Mouse (Mus musculus): ENCODE measurements at regions not wholly inside any gene's neighbourhood (a gene's known extent, or its start where the extent isn't known, plus 50 kb on each side); places are given as distances from the start of the nearest gene placed in this dataset.

DNA sequence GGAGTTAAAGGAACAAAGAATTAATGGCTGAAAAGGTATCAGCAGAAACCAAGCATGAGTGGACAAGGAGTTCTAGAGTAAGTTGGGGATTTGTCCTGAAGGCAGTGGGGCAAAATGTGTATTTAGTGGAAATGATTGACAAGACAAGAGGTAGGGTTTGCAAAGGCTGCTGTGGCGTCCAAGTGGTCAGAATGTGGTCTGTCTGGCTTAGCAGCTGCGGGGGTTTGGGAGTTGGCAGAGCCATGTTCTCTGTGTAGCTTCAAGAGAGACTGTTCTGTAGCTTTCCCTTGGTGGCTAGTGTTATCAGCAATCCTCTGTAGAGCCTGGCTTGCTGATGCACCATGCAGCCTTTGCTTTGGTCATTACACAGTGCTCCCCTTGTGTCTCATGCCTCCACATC is 220.2 kb downstream of the 1700064H15Rik start:
- 70% methylated on average over 2 of the region's 2 CpGs for WGBS

DNA sequence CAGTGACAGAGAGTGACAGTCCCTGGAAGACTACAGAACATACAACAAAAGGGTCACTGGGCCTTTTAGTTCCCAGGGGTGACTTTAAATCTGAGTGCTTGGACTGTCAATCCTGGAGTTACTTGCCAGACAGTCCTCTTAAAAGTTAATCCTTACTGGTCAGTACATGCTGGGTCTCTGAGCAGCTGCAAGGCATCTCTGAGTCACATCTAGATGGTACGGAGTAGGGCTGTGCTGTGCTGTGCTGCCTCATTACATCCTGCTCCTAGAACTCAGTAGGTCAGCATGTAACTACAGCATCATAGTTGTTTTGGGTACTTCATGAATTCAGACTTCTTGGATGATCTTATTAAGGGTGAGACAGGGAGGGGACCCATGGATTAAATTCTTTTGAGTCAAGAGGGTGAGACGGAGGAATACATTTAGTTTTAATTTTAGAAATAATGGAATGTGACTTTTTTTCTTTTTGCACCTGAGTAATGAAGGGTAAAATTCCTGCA is 220.8 kb downstream of the 1700064H15Rik start:
- H3K4me3 ChIP-seq (ENCODE audit: low read depth, low read length) = no peak overlapping the region
- no peaks in the 10 kb centered on the region for H3K27me3 ChIP-seq (replicated peaks; ENCODE audit: control insufficient read depth, insufficient read depth, low read length)
- no peak overlapping the region for H3K9ac ChIP-seq (ENCODE audit: low read length)
- H3K27ac ChIP-seq (ENCODE audit: low read depth, low read length) = no peak overlapping the region
- DNase-seq (ENCODE audit: low spot score) (no peak), ATAC-seq (no peak)
- no peak overlapping the region for H3K4me2 ChIP-seq (ENCODE audit: low read length)
- WGBS = 87% methylated on average over 2 of the region's 2 CpGs
- H3K4me1 ChIP-seq (ENCODE audit: control insufficient read depth, insufficient read depth, low read length) = no peaks in the 10 kb centered on the region; the same call in 1 of the 2 replicates
- no peaks in the 10 kb centered on the region for H3K9me3 ChIP-seq (replicated peaks; ENCODE audit: control insufficient read depth, low read length)
- H3K36me3 ChIP-seq (ENCODE audit: control insufficient read depth, insufficient read depth, low read length) = no peaks in the 10 kb centered on the region

More for the DNA sequence above, 220.2 kb downstream of the 1700064H15Rik start:
- DNase-seq (ENCODE audit: low spot score) (no peak), ATAC-seq (no peak)
- H3K27me3 ChIP-seq (replicated peaks; ENCODE audit: control insufficient read depth, insufficient read depth, low read length) = no peaks in the 10 kb centered on the region
- H3K9ac ChIP-seq (ENCODE audit: low read length) = no peak overlapping the region
- H3K4me2 ChIP-seq (ENCODE audit: low read length) = no peak overlapping the region
- H3K4me1 ChIP-seq (ENCODE audit: control insufficient read depth, insufficient read depth, low read length) = no peaks in the 10 kb centered on the region; the same call in 1 of the 2 replicates
- H3K9me3 ChIP-seq (replicated peaks; ENCODE audit: control insufficient read depth, low read length) = no peaks in the 10 kb centered on the region
- H3K27ac ChIP-seq (ENCODE audit: low read depth, low read length) = no peak overlapping the region
- no peak overlapping the region for H3K4me3 ChIP-seq (ENCODE audit: low read depth, low read length)
- no peaks in the 10 kb centered on the region for H3K36me3 ChIP-seq (ENCODE audit: control insufficient read depth, insufficient read depth, low read length)

DNA sequence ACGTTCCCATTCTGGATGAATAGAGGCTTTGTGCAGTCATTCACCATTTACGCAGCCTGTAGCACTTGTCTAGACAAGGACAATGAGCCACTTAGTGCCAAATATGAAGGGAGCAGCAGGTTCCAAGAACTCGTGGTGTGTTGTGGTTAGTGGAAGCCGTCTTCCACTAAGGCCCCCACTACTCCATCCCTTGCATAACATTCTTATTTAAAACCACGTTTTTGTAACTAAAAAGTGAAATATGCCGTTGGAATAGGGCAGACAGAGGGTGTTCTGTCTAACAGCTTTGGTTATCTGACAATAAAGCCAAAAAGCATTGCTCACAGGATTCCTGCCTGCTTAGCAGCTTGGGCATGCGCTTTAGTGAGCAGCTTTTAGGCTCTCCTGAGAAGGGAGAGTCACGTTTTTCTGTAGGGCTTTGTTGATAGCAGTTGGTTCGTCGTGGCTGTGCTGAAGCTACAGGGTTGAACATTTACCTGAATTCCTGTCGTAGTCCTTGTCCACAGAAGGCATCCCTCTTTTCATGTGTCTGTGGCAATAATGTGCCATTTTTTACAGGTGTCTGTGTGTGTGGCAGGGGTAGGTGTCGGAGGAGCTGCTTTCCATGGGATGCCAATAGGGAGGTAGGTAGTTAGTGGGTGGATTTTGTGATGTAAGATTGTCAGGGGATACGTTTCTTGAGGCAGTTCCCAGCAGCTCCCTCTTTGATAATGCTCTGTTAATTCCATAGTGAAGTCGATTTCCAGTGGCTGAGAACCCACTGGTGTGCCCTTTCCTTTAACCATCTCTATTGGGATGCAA is 221.9 kb downstream of the 1700064H15Rik start:
- Histone ChIP-seq H3K4me3 (ENCODE audit: low read depth, low read length) (peak overlapping the region; percentile 11), H3K27ac (ENCODE audit: low read depth, low read length) (peak overlapping the region; percentile 65), H3K36me3 (ENCODE audit: control insufficient read depth, insufficient read depth, low read length) (no peaks in the 10 kb centered on the region), H3K9me3 (replicated peaks; ENCODE audit: control insufficient read depth, low read length) (no peaks in the 10 kb centered on the region), H3K9ac (ENCODE audit: low read length) (peak overlapping the region; percentile 52; the same call in 1 of the 2 replicates), H3K4me1 (ENCODE audit: control insufficient read depth, insufficient read depth, low read length) (no peaks in the 10 kb centered on the region; the same call in 1 of the 2 replicates), H3K27me3 (replicated peaks; ENCODE audit: control insufficient read depth, insufficient read depth, low read length) (no peaks in the 10 kb centered on the region), H3K4me2 (ENCODE audit: low read length) (peak overlapping the region; percentile 41)
- ATAC-seq = peak; percentile 95
- peak; percentile 90 for DNase-seq (ENCODE audit: low spot score)
- 14% methylated on average over 14 of the region's 14 CpGs for WGBS

DNA sequence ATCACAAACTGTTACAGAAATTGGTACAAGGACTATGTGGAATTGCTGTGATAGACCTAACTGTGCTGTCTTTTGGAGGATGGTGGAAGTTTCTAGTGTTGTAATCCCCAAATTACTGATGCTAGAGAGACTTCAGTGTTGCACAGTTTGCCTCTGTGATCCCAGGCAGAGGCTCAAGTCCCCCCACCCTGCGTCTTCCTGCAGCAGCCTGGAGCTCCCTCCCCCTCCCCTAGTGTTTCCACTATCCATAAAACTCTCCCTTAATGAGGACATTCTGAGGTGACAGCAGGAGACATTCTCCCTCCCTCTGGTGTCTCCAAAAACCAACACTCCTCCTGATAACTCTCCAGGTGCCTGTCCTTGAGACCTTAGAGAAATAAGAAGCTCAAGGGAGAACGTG is 242.8 kb downstream of the 1700064H15Rik start:
- Histone ChIP-seq H3K4me2 (ENCODE audit: low read length) (no peak overlapping the region), H3K9ac (ENCODE audit: low read length) (no peak overlapping the region), H3K4me3 (ENCODE audit: low read depth, low read length) (no peak overlapping the region), H3K36me3 (ENCODE audit: control insufficient read depth, insufficient read depth, low read length) (no peaks in the 10 kb centered on the region), H3K9me3 (replicated peaks; ENCODE audit: control insufficient read depth, low read length) (no peaks in the 10 kb centered on the region), H3K27ac (ENCODE audit: low read depth, low read length) (no peak overlapping the region), H3K27me3 (replicated peaks; ENCODE audit: control insufficient read depth, insufficient read depth, low read length) (no peaks in the 10 kb centered on the region), H3K4me1 (ENCODE audit: control insufficient read depth, insufficient read depth, low read length) (no peaks in the 10 kb centered on the region)
- 43% methylated on average over 2 of the region's 2 CpGs for WGBS
- no peak for DNase-seq (ENCODE audit: low spot score)
- no peak for ATAC-seq

DNA sequence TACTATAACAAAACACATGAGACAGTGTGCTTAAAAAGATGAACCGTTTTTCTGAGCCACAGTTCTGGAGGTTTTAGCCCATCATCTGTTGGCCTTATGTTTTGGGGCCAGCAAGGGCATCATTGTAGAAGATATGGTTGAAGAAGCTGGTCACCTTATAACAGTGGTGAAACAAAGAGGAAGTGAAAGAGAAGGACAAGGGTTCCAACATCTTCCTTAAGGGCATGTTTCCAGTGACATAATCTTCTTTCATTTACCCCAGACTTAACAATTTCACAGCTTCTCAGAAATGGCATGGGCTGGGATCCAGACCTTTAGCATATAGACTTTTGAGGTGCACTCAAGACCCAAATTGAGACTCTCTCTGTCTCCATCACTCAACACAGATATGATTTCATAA is 259.5 kb downstream of the 1700064H15Rik start:
- 90% methylated on average over 1 of the region's 1 CpGs for WGBS
- Histone ChIP-seq H3K27me3 (replicated peaks; ENCODE audit: control insufficient read depth, insufficient read depth, low read length) (no peaks in the 10 kb centered on the region), H3K9me3 (replicated peaks; ENCODE audit: control insufficient read depth, low read length) (no peaks in the 10 kb centered on the region), H3K27ac (ENCODE audit: low read depth, low read length) (no peak overlapping the region), H3K36me3 (ENCODE audit: control insufficient read depth, insufficient read depth, low read length) (no peaks in the 10 kb centered on the region), H3K4me2 (ENCODE audit: low read length) (no peak overlapping the region), H3K4me3 (ENCODE audit: low read depth, low read length) (no peak overlapping the region), H3K4me1 (ENCODE audit: control insufficient read depth, insufficient read depth, low read length) (no peaks in the 10 kb centered on the region), H3K9ac (ENCODE audit: low read length) (no peak overlapping the region)
- no peak for DNase-seq (ENCODE audit: low spot score)
- ATAC-seq = no peak

DNA sequence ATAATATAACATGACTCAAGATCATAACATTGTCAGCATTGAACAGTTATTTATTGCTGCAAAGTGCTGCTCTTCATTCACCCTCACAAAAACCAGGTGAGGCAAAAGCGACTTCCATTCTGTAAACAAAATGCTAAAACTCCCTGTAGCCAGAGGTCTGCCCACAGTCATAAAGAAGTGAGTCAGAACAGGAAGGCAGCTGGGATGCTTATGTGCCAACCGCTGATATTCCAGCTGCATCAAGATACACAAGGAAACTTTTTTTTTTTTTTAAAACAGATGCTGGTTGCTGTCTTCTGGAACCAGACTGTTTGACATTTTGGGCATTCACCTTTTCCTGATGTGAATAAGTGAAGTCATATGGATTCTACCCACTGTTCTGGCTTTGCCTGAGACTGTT is 260.7 kb downstream of the 1700064H15Rik start:
- no peaks in the 10 kb centered on the region for H3K9me3 ChIP-seq (replicated peaks; ENCODE audit: control insufficient read depth, low read length)
- H3K27ac ChIP-seq (ENCODE audit: low read depth, low read length) = no peak overlapping the region
- no peak overlapping the region for H3K4me2 ChIP-seq (ENCODE audit: low read length)
- no peaks in the 10 kb centered on the region for H3K27me3 ChIP-seq (replicated peaks; ENCODE audit: control insufficient read depth, insufficient read depth, low read length)
- DNase-seq (ENCODE audit: low spot score) (no peak), ATAC-seq (no peak)
- 71% methylated on average over 2 of the region's 2 CpGs for WGBS
- H3K4me3 ChIP-seq (ENCODE audit: low read depth, low read length) = no peak overlapping the region
- H3K9ac ChIP-seq (ENCODE audit: low read length) = no peak overlapping the region
- no peaks in the 10 kb centered on the region for H3K4me1 ChIP-seq (ENCODE audit: control insufficient read depth, insufficient read depth, low read length)
- H3K36me3 ChIP-seq (ENCODE audit: control insufficient read depth, insufficient read depth, low read length) = no peaks in the 10 kb centered on the region

All from forebrain, embryonic 14.5 days (tissue).